Mouse (Mus musculus) bone marrow, adult 2 months (tissue): ENCODE measurements around the gene Prnp.

ENCODE experiments used
- CTCF ChIP-seq: fragments of 200-500 bp; IDR thresholded peaks from 2 replicates; pipeline ENCODE4 v1.5.1; 2011; ENCODE audit warnings: low read length, control low read depth; ENCODE audit not compliant: control insufficient read depth, insufficient read depth
- POLR2A ChIP-seq: fragments of 200-500 bp; IDR thresholded peaks from 2 replicates; pipeline ENCODE4 v1.6.1; 2011; ENCODE audit warnings: low read depth, mild to moderate bottlenecking, control low read depth, low read length, borderline replicate concordance; ENCODE audit not compliant: control insufficient read depth

GRCm38 (mm10) chr2:131957731-131958222 is 48.0 kb downstream of the Prnp start:
- TF ChIP-seq CTCF (no peak), POLR2A (no peak)
